Mouse (Mus musculus): ENCODE measurements around the gene Tmeff1.

The Tmeff1 gene

DNA sequence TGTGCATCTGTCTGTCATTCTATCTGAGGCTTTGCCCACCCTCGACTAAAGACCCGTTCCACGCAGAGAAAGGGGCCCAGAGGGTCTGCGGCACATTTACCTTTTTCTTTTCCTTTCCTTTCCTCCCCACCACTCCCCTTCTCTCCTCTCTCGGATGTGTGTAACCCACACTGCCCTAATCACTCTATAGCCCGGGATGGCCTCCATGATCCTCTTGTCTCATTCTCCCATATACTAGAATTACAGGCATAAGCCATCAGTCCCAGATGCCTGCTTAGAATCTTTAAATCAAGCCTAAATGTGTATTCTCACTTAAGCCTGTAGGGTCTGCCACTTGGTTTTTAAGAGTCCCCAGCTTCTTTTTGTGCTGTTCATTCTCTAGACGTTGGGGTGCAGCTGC lies 8.6 kb upstream of the Tmeff1 start:
- DNase-seq (ENCODE audit: low read depth): no peak

DNA sequence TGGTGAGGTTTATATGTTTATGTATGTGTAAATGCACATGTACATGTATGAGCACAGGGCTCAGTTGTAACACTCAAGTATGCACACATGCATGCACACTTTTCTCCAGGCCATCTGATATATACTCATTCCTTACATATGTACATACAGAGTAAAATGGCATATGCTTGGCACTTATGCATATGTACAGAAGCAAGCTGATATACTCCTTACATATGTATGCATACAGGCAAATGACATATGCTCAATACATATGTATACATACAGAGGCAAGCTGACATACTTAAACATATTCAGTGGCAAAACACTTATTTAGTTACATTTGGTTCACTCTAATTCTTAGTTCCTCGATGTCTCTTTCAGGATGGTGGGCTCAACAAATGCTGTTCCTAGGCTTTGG lies 7.1 kb upstream of the Tmeff1 start:
- DNase-seq (ENCODE audit: low read depth): no peak

DNA sequence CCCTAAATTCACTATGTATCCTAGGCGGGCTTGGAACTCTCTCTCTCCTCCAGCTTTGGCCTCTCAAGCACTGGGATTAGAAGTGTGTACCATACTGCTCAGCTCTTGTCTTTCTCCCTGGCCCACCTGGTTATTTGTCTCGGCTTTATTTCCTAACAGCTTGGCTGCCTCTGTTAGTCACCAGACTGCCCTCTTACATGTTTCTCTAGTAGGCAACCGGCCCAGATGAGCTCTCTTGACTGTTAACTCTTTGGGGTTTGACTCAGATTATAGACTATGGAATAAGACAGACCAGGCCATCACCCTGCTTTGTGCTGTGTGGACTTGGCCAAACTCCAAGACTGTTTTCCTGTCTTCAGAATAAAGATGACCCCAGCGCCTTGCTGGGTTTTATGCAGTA lies 6.6 kb upstream of the Tmeff1 start:
- DNase-seq (ENCODE audit: low read depth): no peak

DNA sequence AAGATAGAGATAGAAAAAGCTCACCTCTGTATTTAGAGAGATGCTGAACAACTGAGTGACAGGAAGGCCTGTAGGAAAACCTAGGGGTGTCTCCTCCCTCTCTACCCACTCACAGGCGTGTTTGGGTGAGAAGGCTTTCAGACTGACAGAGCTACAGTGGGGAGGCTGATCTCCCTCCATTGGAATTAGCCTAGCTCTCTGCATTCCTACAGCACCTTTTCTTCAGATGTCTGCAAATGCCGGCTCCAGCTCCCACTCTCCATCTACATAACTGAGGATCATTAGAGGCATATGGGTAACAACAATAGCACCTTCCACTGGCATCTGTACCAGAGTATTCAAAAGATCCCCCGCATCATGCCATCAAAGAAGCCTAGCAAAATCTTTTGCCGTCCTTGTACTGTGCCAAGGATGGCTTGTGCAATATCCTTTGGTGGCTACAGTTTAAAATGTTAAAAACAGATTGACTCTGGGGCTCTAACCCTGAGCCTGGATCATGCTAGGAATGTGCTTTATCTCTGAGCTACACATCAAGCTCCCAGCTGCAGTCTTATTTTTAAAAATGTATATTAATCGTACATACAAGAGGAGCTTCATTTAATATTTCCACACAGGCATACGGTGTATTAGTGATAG lies 5.4 kb upstream of the Tmeff1 start:
- DNase-seq (ENCODE audit: low read depth): no peak

DNA sequence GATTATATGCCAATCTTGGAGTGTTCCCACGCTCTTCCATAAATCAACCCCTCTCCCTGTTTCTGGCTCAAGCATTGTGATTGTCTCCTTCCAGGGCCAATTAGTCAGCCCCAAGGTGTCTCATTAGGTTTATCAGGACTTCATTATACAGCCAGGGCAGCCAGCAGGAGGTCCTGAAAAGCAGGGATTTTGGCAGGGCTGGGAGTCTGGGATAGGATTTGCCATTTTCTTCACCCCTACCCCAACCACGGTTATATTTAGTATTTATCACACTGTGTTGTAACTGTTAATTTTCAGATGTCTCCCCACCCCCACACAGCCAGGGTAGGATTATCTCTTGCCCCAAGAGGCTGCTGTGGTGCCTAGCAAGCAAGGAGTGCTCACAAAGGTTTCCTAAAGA lies 3.8 kb upstream of the Tmeff1 start:
- DNase-seq (ENCODE audit: low read depth): no peak

DNA sequence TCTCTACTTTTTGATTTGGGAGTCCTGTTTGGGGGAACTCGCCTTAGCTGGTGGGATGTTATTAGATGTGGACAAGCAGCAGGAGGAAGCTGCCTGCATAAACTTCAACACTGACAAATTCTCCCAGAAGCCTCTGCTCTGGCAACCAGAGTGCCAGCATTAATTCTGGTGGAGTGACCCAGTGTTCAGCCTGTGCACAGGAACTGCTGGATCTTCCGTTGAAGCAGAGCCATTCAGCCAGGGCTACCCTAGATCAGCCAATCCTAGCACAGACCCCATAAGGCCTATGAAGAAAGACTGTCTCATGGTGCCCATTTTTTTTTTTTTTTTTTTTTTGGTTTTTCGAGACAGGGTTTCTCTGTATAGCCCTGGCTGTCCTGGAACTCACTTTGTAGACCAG lies 3.0 kb upstream of the Tmeff1 start:
- no peak for DNase-seq (ENCODE audit: low read depth)

- DNase-seq (ENCODE audit: low read depth): no peak
These were observed 2.0 kb upstream of the Tmeff1 start for GRCm38 (mm10) chr4:48582941-48583340.

DNA sequence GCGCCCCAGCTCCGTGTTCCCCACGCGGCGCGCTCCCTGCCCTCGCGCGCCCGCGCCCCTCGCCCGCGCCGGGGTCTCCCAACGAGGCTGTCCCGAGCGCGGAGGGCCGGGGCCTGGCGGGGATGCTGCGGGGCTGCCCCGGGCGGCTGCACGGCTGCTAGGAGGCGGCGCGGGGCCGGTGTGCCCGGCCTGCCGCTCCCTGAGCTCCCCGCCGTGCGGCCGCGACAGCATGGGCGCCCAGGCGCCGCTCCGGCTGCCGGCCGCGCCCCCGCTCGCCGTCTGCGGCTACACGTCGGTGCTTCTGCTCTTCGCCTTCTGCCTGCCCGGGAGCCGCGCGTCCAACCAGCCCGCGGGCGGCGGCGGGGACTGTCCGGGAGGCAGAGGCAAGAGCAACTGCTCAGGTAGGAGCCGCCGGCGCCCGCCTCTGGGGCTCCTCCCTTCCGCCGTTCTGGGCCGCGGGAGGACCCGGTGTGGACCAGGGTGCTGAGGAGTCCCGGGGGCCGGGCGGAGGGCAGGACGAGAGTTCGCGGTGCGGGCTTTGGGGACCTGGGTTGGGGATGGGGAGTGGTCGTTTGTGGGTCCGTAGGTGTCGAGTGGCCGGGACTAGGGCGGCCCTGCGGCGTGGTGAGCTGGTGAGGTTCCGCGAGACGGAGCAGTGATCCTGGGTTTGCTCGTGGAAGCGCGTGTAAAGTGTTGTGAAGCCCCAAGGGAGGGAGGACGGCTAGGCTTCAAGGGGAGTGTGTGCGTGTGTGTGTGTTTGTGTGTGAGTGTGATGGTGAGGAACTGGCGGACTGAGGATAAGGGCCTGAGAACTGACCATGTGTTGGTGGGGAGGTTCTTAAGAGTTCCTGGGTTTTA lies 496 bp downstream of the Tmeff1 start:
- DNase-seq (ENCODE audit: low read depth): no peak

DNA sequence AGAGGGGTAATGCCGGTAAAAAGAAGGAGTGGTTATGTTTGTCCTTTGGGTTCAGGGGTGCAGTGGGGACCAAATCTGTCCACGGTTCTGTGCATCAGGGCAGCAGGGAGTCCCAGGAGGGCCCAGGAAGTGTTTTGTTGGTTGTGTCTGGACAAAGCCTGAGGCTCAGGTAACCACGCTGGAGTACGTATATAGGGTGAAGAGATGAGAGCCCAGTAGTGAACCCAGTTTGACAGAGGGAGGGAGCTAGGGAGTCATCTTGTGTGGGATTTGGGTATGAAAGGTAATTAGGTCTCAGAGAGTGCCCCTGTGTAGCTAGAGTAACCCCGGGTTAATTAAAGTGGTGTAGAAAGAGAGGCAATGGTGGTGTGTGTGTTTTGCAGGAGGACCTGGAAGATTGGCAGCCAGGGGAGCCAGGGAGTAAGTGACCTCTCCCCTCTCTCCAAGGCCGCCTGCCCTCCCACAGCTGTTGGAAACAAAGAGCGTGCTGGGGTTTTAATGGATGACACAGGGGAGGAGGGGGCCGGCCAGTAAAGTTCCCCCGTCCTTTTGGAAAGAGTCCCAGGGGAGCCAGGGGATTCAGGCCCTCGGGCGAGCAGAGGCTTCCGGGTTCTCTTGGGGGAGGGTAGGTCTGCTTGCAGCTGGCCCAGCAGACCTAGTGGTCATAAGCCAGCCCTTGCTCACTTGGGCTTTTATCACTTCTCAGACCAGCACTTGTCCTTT lies 1.3 kb downstream of the Tmeff1 start:
- DNase-seq (ENCODE audit: low read depth): no peak

DNA sequence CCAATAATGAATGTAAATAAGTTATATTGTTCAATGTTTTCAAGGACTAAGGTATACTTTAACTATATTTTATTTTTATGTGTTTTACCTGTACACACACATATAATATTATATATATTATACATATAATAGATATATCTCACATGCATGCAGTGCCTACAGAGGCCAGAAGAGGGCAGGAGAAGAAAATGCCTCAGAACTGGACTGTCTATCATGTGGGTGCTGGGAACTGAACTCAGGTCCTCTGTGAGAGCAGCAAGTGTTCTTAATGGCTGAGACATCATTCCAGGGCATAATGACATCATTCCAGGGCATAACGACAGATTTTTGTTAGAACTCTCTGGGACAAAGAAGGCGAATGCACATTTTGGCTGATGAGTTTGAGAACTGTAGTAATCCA lies 2.6 kb downstream of the Tmeff1 start:
- DNase-seq (ENCODE audit: low read depth): no peak

DNA sequence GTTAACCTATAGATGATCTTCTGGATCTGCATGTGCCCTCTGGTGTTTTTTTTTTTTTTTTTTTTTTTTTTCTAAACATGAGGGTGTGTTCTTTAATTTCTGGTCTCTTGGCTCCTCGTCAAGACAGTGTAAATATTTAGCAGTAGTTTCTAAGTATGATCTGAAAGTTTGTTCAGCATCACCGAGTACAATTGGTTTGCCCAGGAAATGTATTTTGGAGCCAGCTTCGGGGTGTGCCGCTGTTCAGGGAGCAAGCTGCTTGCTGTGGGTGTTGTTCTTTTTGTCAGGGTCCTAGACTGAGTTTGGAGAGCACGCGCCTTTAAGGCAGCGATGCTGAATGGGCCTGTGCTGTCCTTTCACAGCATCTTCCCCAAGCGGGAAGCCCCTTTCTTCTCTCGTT lies 3.6 kb downstream of the Tmeff1 start:
- DNase-seq (ENCODE audit: low read depth): no peak

- no peak for DNase-seq (ENCODE audit: low read depth)
These were observed 5.9 kb downstream of the Tmeff1 start for GRCm38 (mm10) chr4:48590862-48591261.

DNA sequence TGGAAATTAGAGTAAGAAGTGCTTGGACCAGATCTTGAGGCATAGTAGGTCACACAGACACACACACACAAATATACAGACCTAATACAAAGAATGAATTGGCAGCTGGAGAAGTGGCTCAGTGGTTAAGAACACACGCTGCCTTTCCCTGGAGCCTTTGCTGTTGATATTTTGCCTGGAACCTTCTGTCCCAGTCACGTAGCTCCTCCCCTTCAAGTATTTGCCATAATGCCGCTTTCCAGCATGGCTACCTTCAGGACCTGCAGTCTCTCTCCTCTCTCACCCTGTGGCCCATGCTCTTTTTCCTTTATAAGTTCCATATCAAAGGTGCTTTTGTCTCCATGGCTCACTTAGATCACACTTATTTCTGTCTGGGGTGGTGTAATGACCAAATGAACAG lies 6.4 kb downstream of the Tmeff1 start:
- DNase-seq (ENCODE audit: low read depth): no peak

DNA sequence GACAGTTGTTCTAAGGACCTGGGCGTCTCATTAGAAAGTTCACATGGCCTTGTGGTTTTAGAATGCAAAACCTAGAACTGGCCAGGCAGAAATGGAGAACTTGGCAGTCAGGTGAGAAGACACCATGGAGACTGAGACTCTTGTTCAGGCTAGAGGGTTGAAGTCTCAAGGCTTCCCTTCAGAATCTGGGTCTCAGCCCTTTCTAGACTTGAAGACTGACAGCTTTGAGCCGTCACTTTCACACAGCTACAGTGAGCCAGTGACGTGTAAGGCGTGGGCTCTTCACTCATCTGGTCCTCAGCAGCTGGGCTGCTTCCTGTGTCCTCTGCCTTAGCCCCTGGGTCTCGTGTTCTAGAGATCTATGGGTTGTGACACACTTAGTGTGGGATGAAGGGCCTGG lies 7.4 kb downstream of the Tmeff1 start:
- DNase-seq (ENCODE audit: low read depth): no peak

GRCm38 (mm10) chr4:48592844-48593243 lies 7.9 kb downstream of the Tmeff1 start:
- DNase-seq (ENCODE audit: low read depth): no peak

GRCm38 (mm10) chr4:48596111-48596510 lies 11.1 kb downstream of the Tmeff1 start:
- DNase-seq (ENCODE audit: low read depth): no peak

GRCm38 (mm10) chr4:48605650-48606049 lies 20.7 kb downstream of the Tmeff1 start:
- DNase-seq (ENCODE audit: low read depth): no peak

GRCm38 (mm10) chr4:48609485-48609884 lies 24.5 kb downstream of the Tmeff1 start:
- DNase-seq (ENCODE audit: low read depth): no peak

- DNase-seq (ENCODE audit: low read depth): no peak
These were observed 25.3 kb downstream of the Tmeff1 start for GRCm38 (mm10) chr4:48610251-48610650.

- DNase-seq (ENCODE audit: low read depth): no peak
These were observed 30.5 kb downstream of the Tmeff1 start for GRCm38 (mm10) chr4:48615483-48615882.

DNA sequence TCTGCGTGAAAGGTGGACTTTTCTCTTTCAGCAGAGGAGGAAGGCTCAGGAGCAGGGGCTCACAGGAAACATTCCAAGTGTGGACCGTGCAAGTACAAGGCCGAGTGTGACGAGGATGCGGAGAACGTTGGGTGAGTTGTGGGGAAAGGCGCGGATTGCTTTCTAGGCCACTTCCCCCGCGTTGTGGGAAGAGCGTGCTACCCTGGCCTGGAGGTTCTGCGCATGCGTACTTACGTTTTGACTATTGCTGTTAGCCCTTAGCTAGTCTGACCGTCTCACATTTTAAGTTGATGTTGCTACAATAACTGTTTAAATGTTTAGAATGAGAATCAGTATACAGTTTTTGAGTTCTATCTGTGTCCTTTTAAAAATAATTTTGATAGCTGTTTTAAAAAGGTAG lies 32.2 kb downstream of the Tmeff1 start:
- DNase-seq (ENCODE audit: low read depth): no peak

GRCm38 (mm10) chr4:48620121-48620520 lies 35.1 kb downstream of the Tmeff1 start:
- no peak for DNase-seq (ENCODE audit: low read depth)

- DNase-seq (ENCODE audit: low read depth): no peak
These were observed 37.3 kb downstream of the Tmeff1 start for GRCm38 (mm10) chr4:48622246-48622645.
